Mouse (Mus musculus) kidney, embryonic 16.5 days (tissue): Measurements from ENCODE around the gene Pard3b. TPM values are rescaled to one million over a fixed set of nuclear protein-coding genes. Genes with fewer than 3 reads are reported as not detected.

Experiments
- ATAC-seq: fragments of 200-750 bp; cut with Nextera tagmentation; 2 replicates; pipeline ENCODE4 v1.8.0; 2017; ENCODE audit warnings: moderate TSS enrichment; ENCODE audit not compliant: low FRiP score, low TSS enrichment
- H3K27ac ChIP-seq: fragments of 300-500 bp; sonication (generic); 2 replicates; pipeline ENCODE4 v1.5.1; 2014; ENCODE audit warnings: low read length
- H3K27me3 ChIP-seq: fragments of 300-500 bp; sonication (generic); 2 replicates; pipeline ENCODE4 v1.6.1; 2014; ENCODE audit warnings: low read length, control low read depth, mixed read lengths; ENCODE audit not compliant: insufficient read depth
- H3K36me3 ChIP-seq: fragments of 300-500 bp; sonication (generic); 2 replicates; pipeline ENCODE4 v1.6.1; 2014; ENCODE audit warnings: low read length, control low read depth, mixed read lengths; ENCODE audit not compliant: insufficient read depth
- H3K4me1 ChIP-seq: fragments of 300-500 bp; sonication (generic); 2 replicates; pipeline ENCODE4 v1.6.1; 2014; ENCODE audit warnings: low read length, control low read depth, mixed read lengths; ENCODE audit not compliant: insufficient read depth
- H3K4me2 ChIP-seq: fragments of 300-500 bp; sonication (generic); replicated peaks from 2 replicates; pipeline ENCODE4 v1.6.1; 2014; ENCODE audit warnings: low read depth, low read length
- H3K4me3 ChIP-seq: fragments of 300-500 bp; sonication (generic); 2 replicates; pipeline ENCODE4 v1.5.1; 2014; ENCODE audit warnings: mild to moderate bottlenecking, low read length
- H3K9ac ChIP-seq: fragments of 300-500 bp; sonication (generic); replicated peaks from 2 replicates; pipeline ENCODE4 v1.6.1; 2014; ENCODE audit warnings: low read length
- H3K9me3 ChIP-seq: fragments of 300-500 bp; sonication (generic); 2 replicates; pipeline ENCODE4 v1.6.1; 2016; ENCODE audit warnings: low read length, control low read depth
- WGBS: fragments of 180-500 bp; shearing (Covaris S2); extraction: QIAGEN DNeasy Blood & Tissue Kit; methylation state at CpG from one replicate; pipeline ENCODE4 v1.1.7; 2014; 5-methylcytosine and 5-hydroxymethylcytosine counted together
- polyA plus RNA-seq: library from polyadenylated mRNA; unstranded; fragments of >200 nt; fragmentation: Nextera tagmentation; extraction: Ambion mirVana; gene quantifications from 2 replicates; pipeline ENCODE4 v1.2.1, GENCODE M21; 2015

Gene Pard3b
- polyA plus RNA-seq, 1 experiment from 2014 or later, result 17.6 TPM

DNA sequence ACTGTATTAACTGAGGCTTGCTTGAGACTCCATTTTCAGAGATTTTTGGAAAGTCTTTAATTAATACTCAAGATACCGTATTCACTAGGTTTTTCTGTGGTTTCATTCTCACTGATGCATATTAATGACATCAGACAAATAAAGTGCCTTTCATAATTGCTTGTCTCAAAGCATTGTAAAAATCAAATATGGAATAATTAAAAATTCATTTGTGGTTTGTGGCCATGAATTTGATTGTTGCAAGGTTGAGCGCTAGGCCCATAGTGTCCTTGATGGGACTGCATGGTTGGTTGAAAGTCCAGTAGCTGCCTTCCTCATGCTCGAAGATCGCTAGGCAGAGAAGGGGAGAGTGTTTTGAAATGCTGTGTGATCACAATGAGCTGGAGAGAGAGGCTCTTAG, 323.9 kb downstream of the Pard3b start:
- no peak overlapping the region for H3K4me2 ChIP-seq
- no peaks in the 10 kb centered on the region for H3K27me3 ChIP-seq
- H3K4me1 ChIP-seq, result no peaks in the 10 kb centered on the region
- no peak for ATAC-seq
- 84% methylated on average over 4 of the region's 4 CpGs for WGBS
- H3K9ac ChIP-seq, result no peak overlapping the region
- no peaks in the 10 kb centered on the region for H3K36me3 ChIP-seq
- no peak overlapping the region for H3K27ac ChIP-seq
- no peaks in the 10 kb centered on the region for H3K9me3 ChIP-seq
- H3K4me3 ChIP-seq, result no peak overlapping the region

DNA sequence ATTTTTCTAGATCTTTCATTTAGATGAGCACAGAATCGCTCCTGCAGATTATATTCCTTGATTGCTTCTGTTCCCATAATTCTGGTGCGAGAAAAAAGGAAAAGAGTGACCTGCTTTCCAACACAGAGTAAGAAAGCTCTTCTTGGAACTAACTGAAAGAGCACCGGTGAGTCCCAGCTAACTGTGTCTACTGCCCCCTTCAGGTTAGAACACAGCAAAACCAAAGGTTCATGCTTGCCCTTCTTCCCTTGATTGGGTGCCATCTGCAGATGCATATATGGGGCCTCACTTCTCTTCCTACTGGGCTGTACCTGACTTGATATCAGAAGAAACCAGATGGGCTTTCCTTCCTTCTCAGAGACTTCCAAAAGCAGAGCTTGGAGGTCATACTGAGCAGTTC, 328.5 kb downstream of the Pard3b start:
- ATAC-seq, result no peak
- H3K4me3 ChIP-seq, result no peak overlapping the region
- WGBS, result 71% methylated on average over 3 of the region's 3 CpGs
- no peak overlapping the region for H3K27ac ChIP-seq
- no peak overlapping the region for H3K4me2 ChIP-seq
- no peaks in the 10 kb centered on the region for H3K4me1 ChIP-seq
- no peak overlapping the region for H3K9ac ChIP-seq
- no peaks in the 10 kb centered on the region for H3K9me3 ChIP-seq
- no peaks in the 10 kb centered on the region for H3K36me3 ChIP-seq
- no peaks in the 10 kb centered on the region for H3K27me3 ChIP-seq

DNA sequence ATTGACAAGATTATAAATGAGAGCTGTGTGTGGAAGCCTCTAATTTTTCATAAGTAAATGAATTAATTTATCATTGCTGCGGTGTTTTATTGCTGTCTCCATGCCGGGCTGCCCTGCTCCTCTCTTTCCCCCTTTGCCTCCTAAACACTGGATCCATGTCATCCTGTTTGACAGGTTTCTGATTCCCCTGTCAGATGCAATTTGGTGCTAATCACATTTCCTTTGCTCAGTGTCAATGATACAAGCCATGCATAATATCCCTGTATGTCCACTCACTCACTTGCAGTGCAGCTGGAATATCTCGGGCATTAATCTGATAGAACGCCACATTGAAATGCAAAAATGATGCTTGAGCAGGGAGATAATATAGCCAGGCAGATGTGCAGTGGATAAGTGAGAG, 329.2 kb downstream of the Pard3b start:
- Histone ChIP-seq H3K4me2 (no peak overlapping the region), H3K9ac (no peak overlapping the region), H3K9me3 (no peaks in the 10 kb centered on the region), H3K27me3 (no peaks in the 10 kb centered on the region), H3K4me1 (no peaks in the 10 kb centered on the region), H3K27ac (no peak overlapping the region), H3K36me3 (no peaks in the 10 kb centered on the region), H3K4me3 (no peak overlapping the region)
- no peak for ATAC-seq
- 88% methylated on average over 4 of the region's 4 CpGs for WGBS

DNA sequence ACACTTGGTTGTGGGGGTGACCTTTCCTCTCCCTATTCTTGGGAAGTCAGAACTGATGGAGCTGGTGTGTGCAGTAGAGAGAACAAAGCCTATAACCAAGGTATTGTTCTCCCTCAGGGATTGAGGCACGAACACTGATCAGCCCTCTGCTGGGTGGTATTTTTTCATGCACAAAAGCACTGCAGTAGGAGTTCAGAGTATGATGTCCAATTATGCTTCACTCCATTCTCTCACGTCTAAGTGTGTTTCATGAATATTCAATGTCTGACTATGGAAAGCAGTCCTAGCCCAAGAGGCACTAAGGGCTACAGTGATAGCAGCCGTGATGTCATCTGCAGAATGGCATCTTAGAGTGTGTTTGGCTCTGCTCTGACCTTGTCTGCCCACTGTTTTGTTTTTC, 359.1 kb downstream of the Pard3b start:
- 69% methylated on average over 3 of the region's 3 CpGs for WGBS
- Histone ChIP-seq H3K4me3 (no peak overlapping the region), H3K27ac (no peak overlapping the region), H3K4me2 (no peak overlapping the region), H3K36me3 (no peaks in the 10 kb centered on the region), H3K9ac (no peak overlapping the region), H3K9me3 (no peaks in the 10 kb centered on the region), H3K4me1 (no peaks in the 10 kb centered on the region), H3K27me3 (no peaks in the 10 kb centered on the region)
- ATAC-seq, result no peak

DNA sequence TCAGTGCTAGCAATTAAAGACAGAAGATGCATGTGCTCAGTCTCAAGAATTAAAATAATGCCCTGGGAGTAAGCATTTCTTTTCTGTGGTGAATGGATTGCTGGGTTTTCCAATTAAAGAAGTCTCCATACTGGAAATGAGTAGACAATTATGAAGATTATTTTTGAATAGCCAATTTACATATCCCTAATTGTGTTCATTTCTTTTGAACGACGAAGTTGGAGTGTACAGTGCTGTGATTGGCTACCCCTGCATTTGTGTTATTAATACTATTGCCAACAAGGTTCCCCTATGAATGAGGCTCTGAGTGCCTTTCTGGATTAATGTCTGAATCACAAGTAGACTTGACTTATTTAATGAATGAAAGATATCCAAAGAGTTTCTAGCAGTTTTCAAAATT, 370.2 kb downstream of the Pard3b start:
- H3K36me3 ChIP-seq, result no peaks in the 10 kb centered on the region
- 91% methylated on average over 2 of the region's 2 CpGs for WGBS
- H3K9me3 ChIP-seq, result no peaks in the 10 kb centered on the region
- H3K27me3 ChIP-seq, result no peaks in the 10 kb centered on the region
- no peak overlapping the region for H3K4me3 ChIP-seq
- no peak overlapping the region for H3K27ac ChIP-seq
- H3K4me1 ChIP-seq, result no peaks in the 10 kb centered on the region
- no peak for ATAC-seq
- H3K4me2 ChIP-seq, result no peak overlapping the region
- no peak overlapping the region for H3K9ac ChIP-seq

DNA sequence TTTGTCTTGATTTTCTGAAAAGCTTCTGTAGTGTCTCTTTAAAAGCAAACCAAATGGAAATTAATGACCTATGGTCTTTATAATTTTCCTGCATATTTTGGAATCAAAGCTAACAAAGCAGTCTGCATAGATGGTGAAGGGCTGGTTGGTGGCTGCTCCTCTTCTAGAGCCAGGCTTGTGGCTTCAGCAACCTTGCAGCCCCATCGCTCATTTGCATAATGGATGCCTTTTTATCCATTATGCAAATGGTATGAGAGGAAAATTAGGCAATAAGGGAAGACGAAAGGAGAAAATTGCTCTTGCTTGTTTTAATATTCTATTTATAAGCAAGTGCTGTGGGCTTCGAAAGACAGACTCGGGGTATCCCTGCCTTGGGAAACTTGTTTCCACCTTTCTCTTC, 373.1 kb downstream of the Pard3b start:
- Histone ChIP-seq H3K4me2 (no peak overlapping the region), H3K4me3 (no peak overlapping the region), H3K36me3 (no peaks in the 10 kb centered on the region), H3K9ac (no peak overlapping the region), H3K27ac (no peak overlapping the region), H3K27me3 (no peaks in the 10 kb centered on the region), H3K9me3 (no peaks in the 10 kb centered on the region), H3K4me1 (no peaks in the 10 kb centered on the region)
- WGBS, result 95% methylated on average over 4 of the region's 4 CpGs
- ATAC-seq, result no peak

DNA sequence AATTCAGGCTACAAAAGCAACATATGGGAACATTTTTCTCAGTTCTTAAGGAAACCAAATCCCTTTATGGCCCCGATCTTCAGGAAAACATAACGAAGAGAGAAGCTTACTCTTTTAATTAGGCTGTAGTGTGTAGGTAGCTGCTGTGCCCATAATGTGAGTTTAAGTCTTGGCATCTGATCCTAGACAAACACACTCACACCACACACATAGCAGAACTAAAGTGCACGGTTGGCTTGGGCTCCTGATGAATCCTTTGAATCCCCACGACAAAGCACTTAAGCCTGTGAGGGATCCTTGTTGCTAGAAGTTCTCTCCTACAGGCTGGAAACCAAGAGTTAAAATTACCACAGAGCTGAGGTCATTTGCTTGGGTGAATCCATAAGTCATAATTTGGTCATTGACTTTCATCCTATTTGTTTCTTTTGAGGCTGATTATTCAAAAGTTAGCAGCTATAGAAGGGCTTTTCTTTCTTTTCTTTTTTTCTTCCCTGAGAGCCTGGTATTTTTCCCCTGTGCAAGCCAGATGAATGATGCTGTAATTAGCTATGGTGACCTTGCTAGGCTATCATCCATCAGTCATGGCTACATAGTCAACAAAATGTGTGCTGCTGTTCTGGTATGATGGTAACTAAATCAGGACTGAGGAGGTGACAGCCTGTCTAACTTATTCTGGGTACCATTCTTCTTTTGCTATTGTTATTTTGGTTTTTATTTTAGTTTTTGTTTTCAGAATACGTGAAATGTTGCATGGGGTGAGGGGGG, 378.1 kb downstream of the Pard3b start:
- WGBS, result 34% methylated on average over 5 of the region's 5 CpGs
- Histone ChIP-seq H3K4me2 (no peak overlapping the region), H3K9me3 (no peaks in the 10 kb centered on the region), H3K4me1 (peaks cover 6% of the 10 kb centered on the region; the same call in 1 of the 2 replicates), H3K4me3 (no peak overlapping the region), H3K9ac (no peak overlapping the region), H3K36me3 (no peaks in the 10 kb centered on the region), H3K27me3 (no peaks in the 10 kb centered on the region), H3K27ac (no peak overlapping the region)
- ATAC-seq, result no peak

DNA sequence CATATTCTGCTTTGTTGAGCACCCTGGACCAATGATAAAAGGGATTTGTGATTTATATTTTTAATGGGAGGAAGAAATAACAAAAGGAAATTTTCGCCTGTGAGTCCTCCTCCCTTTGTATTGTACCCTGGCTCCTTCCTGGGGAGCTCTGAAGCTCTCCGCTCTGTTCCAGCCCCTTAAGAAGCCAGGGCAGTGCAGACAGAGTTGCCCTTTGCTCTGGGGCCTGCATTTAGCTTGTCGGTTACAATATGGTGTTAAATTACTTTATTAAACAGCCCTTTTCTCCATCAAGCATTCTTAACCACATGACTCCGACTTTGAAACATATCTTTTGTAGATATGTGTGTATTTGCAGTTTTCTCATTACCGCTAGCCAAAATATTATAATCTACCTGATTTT, 379.7 kb downstream of the Pard3b start:
- no peak overlapping the region for H3K27ac ChIP-seq
- whole genome bisulfite sequencing, result 51% methylated on average over 5 of the region's 5 CpGs
- no peak overlapping the region for H3K4me2 ChIP-seq
- ATAC-seq, result no peak
- no peaks in the 10 kb centered on the region for H3K36me3 ChIP-seq
- no peak overlapping the region for H3K4me3 ChIP-seq
- no peaks in the 10 kb centered on the region for H3K9me3 ChIP-seq
- peaks cover 6% of the 10 kb centered on the region; the same call in 1 of the 2 replicates for H3K4me1 ChIP-seq
- H3K9ac ChIP-seq, result no peak overlapping the region
- no peaks in the 10 kb centered on the region for H3K27me3 ChIP-seq

DNA sequence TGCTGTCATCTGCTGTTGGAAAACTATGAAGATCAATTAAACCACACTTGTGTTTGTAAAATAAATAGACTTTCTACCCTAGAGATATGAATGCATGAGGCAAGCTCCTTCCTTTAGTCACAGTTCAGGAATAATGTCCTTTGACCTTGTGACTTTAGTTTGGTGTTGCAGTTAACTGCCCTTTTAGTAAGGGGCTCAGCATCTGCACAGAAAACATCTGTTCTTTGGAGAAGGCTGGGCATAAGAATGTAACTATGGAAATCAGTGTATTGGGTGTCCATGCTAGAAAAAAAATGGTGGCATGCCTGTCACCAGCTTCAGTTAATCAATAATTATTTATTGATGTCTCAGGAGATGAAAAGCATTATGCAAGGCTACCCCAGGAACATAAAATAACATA, 381.1 kb downstream of the Pard3b start:
- Histone ChIP-seq H3K4me1 (peaks cover 6% of the 10 kb centered on the region; the same call in 1 of the 2 replicates), H3K36me3 (no peaks in the 10 kb centered on the region), H3K9ac (no peak overlapping the region), H3K9me3 (no peaks in the 10 kb centered on the region), H3K4me2 (no peak overlapping the region), H3K4me3 (no peak overlapping the region), H3K27me3 (no peaks in the 10 kb centered on the region), H3K27ac (no peak overlapping the region)
- ATAC-seq, result no peak

DNA sequence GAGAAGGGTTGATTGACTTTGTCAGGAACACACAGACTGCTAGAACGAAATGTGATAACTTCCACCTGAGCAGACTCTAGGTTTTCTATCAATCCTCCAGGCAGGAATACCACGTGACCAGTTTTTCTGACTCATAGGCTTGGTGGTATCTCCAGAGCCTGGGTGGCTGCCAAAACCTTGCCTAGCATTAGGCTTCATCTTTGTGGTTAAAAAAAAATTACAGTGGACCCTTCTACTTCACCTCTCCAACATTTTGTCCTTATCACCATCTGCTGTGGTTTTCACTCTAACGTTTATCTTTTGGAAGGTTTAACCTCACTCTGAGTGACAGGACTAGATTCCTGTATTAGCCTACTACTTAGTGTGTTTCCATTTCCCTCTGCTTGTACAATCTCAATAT, 403.1 kb downstream of the Pard3b start:
- ATAC-seq, result no peak
- Histone ChIP-seq H3K36me3 (no peaks in the 10 kb centered on the region), H3K4me1 (no peaks in the 10 kb centered on the region), H3K27me3 (no peaks in the 10 kb centered on the region), H3K9me3 (no peaks in the 10 kb centered on the region), H3K4me2 (no peak overlapping the region), H3K9ac (no peak overlapping the region), H3K27ac (no peak overlapping the region), H3K4me3 (no peak overlapping the region)
- 67% methylated on average over 3 of the region's 3 CpGs for WGBS
